Comparison of ENCODE assay signal across 8 mouse cellular contexts in genomic region chr4:119422294-119422964, GRCm38 (mm10). TPM values are rescaled to one million over a fixed set of nuclear protein-coding genes. Genes with fewer than 3 reads are reported as not detected.
DNase-seq lines count a peak whose midpoint lies in the region; ATAC-seq and TF ChIP-seq lines count a peak whose summit lies in the region.

TSS of gene Ppcs (minus strand) at chr4:119422420.
TSS of gene Zmynd12 (plus strand) at chr4:119422814.

- TF ChIP-seq EP300 in MEL (IDR thresholded peaks at IDR 0.05; ENCODE audit: low read depth in 1 of 2, low read length in 2 of 2): 0 out of 4 replicates have a peak, but pooled peaks of 1 of the 2 experiments have one; percentile 5

- peak in 1 of 2 experiments; percentile 89 for TF ChIP-seq POLR2A in MEL (IDR thresholded peaks at IDR 0.05; ENCODE audit: control insufficient read depth in 1 of 2, insufficient read depth in 1 of 2, low read depth in 1 of 2, low read length in 2 of 2, poor library complexity in 1 of 2)
- peak; percentile 46; the same call in 1 of the 2 replicates for TF ChIP-seq POLR2A in lung, adult 2 months (IDR thresholded peaks at IDR 0.05; ENCODE audit: borderline replicate concordance, extremely low read depth, low read depth, low read length)

- H3K9ac ChIP-seq in MEL (ENCODE audit: control insufficient read depth, low read depth, low read length, poor library complexity, severe bottlenecking): peak within 1 kb of the TSS; percentile 86
- H3K9ac ChIP-seq in forebrain, embryonic 16.5 days (replicated peaks; ENCODE audit: low read depth, low read length): peak within 1 kb of the TSS; percentile 75
- H3K9ac ChIP-seq in neural tube, embryonic 15.5 days (replicated peaks): peak within 1 kb of the TSS; percentile 64

- H3K36me3 ChIP-seq in MEL (ENCODE audit: control insufficient read depth in 1 of 2, insufficient read depth in 2 of 2, low read length in 2 of 2): peaks cover 0 to 17% of the 10 kb centered on the region in 2 experiments; a peak in 2 of 4 replicates
- no peaks in the 10 kb centered on the region for H3K36me3 ChIP-seq in forebrain, embryonic 16.5 days (ENCODE audit: control insufficient read depth, insufficient read depth)
- no peaks in the 10 kb centered on the region for H3K36me3 ChIP-seq in neural tube, embryonic 15.5 days

- peak; percentile 91 for ATAC-seq in forebrain, embryonic 16.5 days
- peak; percentile 96 for ATAC-seq in neural tube, embryonic 15.5 days (ENCODE audit: low FRiP score)

- no peak for TF ChIP-seq RAD21 in MEL (IDR thresholded peaks at IDR 0.05; ENCODE audit: low read depth, low read length)

- H3K9me3 ChIP-seq in MEL (replicated peaks; ENCODE audit: insufficient read depth, low read length): no peaks in the 10 kb centered on the region
- no peaks in the 10 kb centered on the region for H3K9me3 ChIP-seq in forebrain, embryonic 16.5 days (ENCODE audit: control insufficient read depth, low read length)
- no peaks in the 10 kb centered on the region for H3K9me3 ChIP-seq in neural tube, embryonic 15.5 days (replicated peaks)

- no peaks in the 10 kb centered on the region; the same call in 1 of the 2 replicates for H3K79me2 ChIP-seq in MEL (ENCODE audit: control insufficient read depth, insufficient read depth, low read length, poor library complexity)

- peaks cover 2 to 18% of the 10 kb centered on the region in 2 experiments for H3K4me1 ChIP-seq in MEL (ENCODE audit: control insufficient read depth in 1 of 2, insufficient read depth in 2 of 2, low read length in 2 of 2)
- peaks cover 11% of the 10 kb centered on the region for H3K4me1 ChIP-seq in forebrain, embryonic 16.5 days (replicated peaks; ENCODE audit: control insufficient read depth, insufficient read depth, low read length)
- peaks cover 7% of the 10 kb centered on the region for H3K4me1 ChIP-seq in lung, adult 2 months (ENCODE audit: control insufficient read depth, insufficient read depth, low read length)
- H3K4me1 ChIP-seq in neural tube, embryonic 15.5 days: peaks cover 25% of the 10 kb centered on the region

- peak within 1 kb of the TSS; percentile 75 to 94 for H3K4me3 ChIP-seq in MEL (ENCODE audit: control insufficient read depth in 1 of 2, insufficient read depth in 1 of 2, low read depth in 2 of 2, low read length in 2 of 2)
- H3K4me3 ChIP-seq in forebrain, embryonic 16.5 days (replicated peaks; ENCODE audit: low read length): peak within 1 kb of the TSS; percentile 77
- H3K4me3 ChIP-seq in layer of hippocampus, adult 2 months: peak within 1 kb of the TSS; percentile 92
- peak within 1 kb of the TSS; percentile 78 for H3K4me3 ChIP-seq in lung, adult 2 months (replicated peaks; ENCODE audit: extremely low read depth, low read depth, low read length)
- peak within 1 kb of the TSS; percentile 67 for H3K4me3 ChIP-seq in neural tube, embryonic 15.5 days (replicated peaks)

- under 1% methylated on average over 52 of the region's 52 CpGs for WGBS in forebrain, embryonic 16.5 days
- under 1% methylated on average over 52 of the region's 52 CpGs for WGBS in lung, adult 2 months
- WGBS in neural tube, embryonic 15.5 days: under 1% methylated on average over 52 of the region's 52 CpGs

- no peaks in the 10 kb centered on the region for H3K27me3 ChIP-seq in MEL (ENCODE audit: control insufficient read depth in 1 of 2, insufficient read depth in 2 of 2, low read length in 2 of 2)
- H3K27me3 ChIP-seq in forebrain, embryonic 16.5 days (replicated peaks; ENCODE audit: control insufficient read depth, insufficient read depth, low read length): no peaks in the 10 kb centered on the region
- H3K27me3 ChIP-seq in neural tube, embryonic 15.5 days (replicated peaks): no peaks in the 10 kb centered on the region

- TF ChIP-seq CTCF in MEL (IDR thresholded peaks at IDR 0.05 in 2 of 3, conservative IDR thresholded peaks at IDR 0.05 in 1 of 3; ENCODE audit: control insufficient read depth in 1 of 3, insufficient read depth in 1 of 3, low read depth in 2 of 3, low read length in 3 of 3, poor library complexity in 1 of 3, severe bottlenecking in 1 of 3): no peak
- peak; percentile 63 for TF ChIP-seq CTCF in layer of hippocampus, adult 2 months (conservative IDR thresholded peaks at IDR 0.05)
- TF ChIP-seq CTCF in lung, adult 2 months (IDR thresholded peaks at IDR 0.05; ENCODE audit: insufficient read depth, low read length): no peak

- intact Hi-C loops in heart, postnatal 36 days (cut with DNase I): loop anchor here (2.0 to 5.0 kb wide), 6 partner anchors 102 to 310 kb away; partner anchors contain the start of genes AU022252, Foxj3, Frg2f1 and Hivep3

- peak within 1 kb of the TSS; percentile 76 for H3K27ac ChIP-seq in MEL (ENCODE audit: control insufficient read depth, low read depth, low read length)
- peak within 1 kb of the TSS; percentile 86 for H3K27ac ChIP-seq in forebrain, embryonic 16.5 days (ENCODE audit: low read length)
- H3K27ac ChIP-seq in layer of hippocampus, adult 2 months: peak within 1 kb of the TSS; percentile 95
- peak within 1 kb of the TSS; percentile 93 for H3K27ac ChIP-seq in neural tube, embryonic 15.5 days (replicated peaks)

- peak; percentile 89 for DNase-seq in MEL (ENCODE audit: low read depth, low spot score)
- DNase-seq in cerebellum, adult 18-20 months: peak; percentile 89 to 96
- peak; percentile 87 to 91 for DNase-seq in heart, postnatal 36 days
- peak; percentile 77 to 82 for DNase-seq in layer of hippocampus, adult 2 months (ENCODE audit: low spot score in 2 of 2)
- peak; percentile 87 for DNase-seq in lung, adult 2 months
- peak; percentile 93 for DNase-seq in testis, postnatal 10 days (ENCODE audit: low spot score)

- peak within 1 kb of the TSS; percentile 84 for H3K4me2 ChIP-seq in forebrain, embryonic 16.5 days (ENCODE audit: low read length)
- H3K4me2 ChIP-seq in neural tube, embryonic 15.5 days: peak within 1 kb of the TSS; percentile 76

TF ChIP-seq in MEL, 35 proteins besides CTCF, POLR2A, EP300 and RAD21 (continues in another document):
- no peak for TF ChIP-seq UBTF (IDR thresholded peaks at IDR 0.05; ENCODE audit: borderline replicate concordance, insufficient read depth, low read depth, low read length)
- TF ChIP-seq MAX (IDR thresholded peaks at IDR 0.05; ENCODE audit: low read length): no peak
- no peak for TF ChIP-seq ZC3H11A (IDR thresholded peaks at IDR 0.05; ENCODE audit: low read depth, low read length)
- peak in 1 of 2 experiments; percentile 63; a peak in 1 of 4 replicates for TF ChIP-seq USF2 (IDR thresholded peaks at IDR 0.05; ENCODE audit: borderline replicate concordance in 1 of 2, insufficient read depth in 1 of 2, low read depth in 1 of 2, low read length in 2 of 2)
- TF ChIP-seq MAFK (IDR thresholded peaks at IDR 0.05; ENCODE audit: borderline replicate concordance, low read depth, low read length): no peak
- no peak for TF ChIP-seq RCOR1 (IDR thresholded peaks at IDR 0.05; ENCODE audit: low read depth, low read length)
- no peak for TF ChIP-seq JUND (IDR thresholded peaks at IDR 0.05; ENCODE audit: low read depth, low read length)
- no peak for TF ChIP-seq MEF2A (IDR thresholded peaks at IDR 0.05; ENCODE audit: extremely low read depth, insufficient replicate concordance, low read depth, low read length, poor library complexity, severe bottlenecking)
- TF ChIP-seq E2F4 (IDR thresholded peaks at IDR 0.05; ENCODE audit: borderline replicate concordance, low read depth, low read length): peak; percentile 61; the same call in 1 of the 2 replicates
- no peak for TF ChIP-seq CHD1 (IDR thresholded peaks at IDR 0.05; ENCODE audit: low read depth, low read length)
- no peak for TF ChIP-seq SMC3 (IDR thresholded peaks at IDR 0.05; ENCODE audit: low read depth, low read length)
- peak; percentile 70 for TF ChIP-seq NRF1 (IDR thresholded peaks at IDR 0.05; ENCODE audit: insufficient read depth, low read depth, low read length, poor library complexity, severe bottlenecking)
- TF ChIP-seq POLR2AphosphoS2 (IDR thresholded peaks at IDR 0.05; ENCODE audit: low read length): peak; percentile 77
- peak; percentile 60; the same call in 1 of the 2 replicates for TF ChIP-seq TCF12 (IDR thresholded peaks at IDR 0.05; ENCODE audit: low read depth, low read length)
- TF ChIP-seq MAZ (IDR thresholded peaks at IDR 0.05; ENCODE audit: low read depth, low read length): peak; percentile 58; the same call in 1 of the 2 replicates
- TF ChIP-seq ELF1 (IDR thresholded peaks at IDR 0.05; ENCODE audit: low read depth, low read length): peak; percentile 88
- peak; percentile 92 for TF ChIP-seq MXI1 (IDR thresholded peaks at IDR 0.05; ENCODE audit: low read depth, low read length)
- peak; percentile 53; the same call in 1 of the 2 replicates for TF ChIP-seq MYC (IDR thresholded peaks at IDR 0.05; ENCODE audit: low read depth, low read length)
- TF ChIP-seq CHD2 (IDR thresholded peaks at IDR 0.05; ENCODE audit: low read length): no peak
- TF ChIP-seq ZMIZ1 (IDR thresholded peaks at IDR 0.05; ENCODE audit: low read depth, low read length): peak; percentile 91
- TF ChIP-seq MYB (IDR thresholded peaks at IDR 0.05; ENCODE audit: low read depth, low read length): no peak
- peak; percentile 40; the same call in 1 of the 2 replicates for TF ChIP-seq ETS1 (IDR thresholded peaks at IDR 0.05; ENCODE audit: low read depth, low read length)
- TF ChIP-seq KAT2A (conservative IDR thresholded peaks at IDR 0.05; ENCODE audit: low read depth, low read length): peak; percentile 57

RNA-seq across cellular contexts. Expression of gene Ppcs, which starts in this region (rescaled TPM):
- 7.6 and 8.4 TPM in 2 replicates for total RNA-seq in MEL (2012; rRNA removed)
- 1 to 10 TPM in 1 of 2 experiments, not detected in 1; 7.4 TPM for polyA plus RNA-seq in MEL (2012; ENCODE audit: insufficient read depth in 1 of 2, insufficient read length in 2 of 2, low read depth in 1 of 2, low replicate concordance in 2 of 2, missing spikeins in 1 of 2)
- 16.2 and 16.4 TPM in 2 replicates for polyA plus RNA-seq in forebrain, embryonic 16.5 days (2015; fragmentation: Nextera tagmentation; extraction: Ambion mirVana)
- 10 to 100 TPM in 1 of 2 experiments, 1 to 10 TPM in 1; 9.6 to 12.7 TPM for total RNA-seq in heart, postnatal 36 days (2021)
- total RNA-seq in layer of hippocampus, adult 2 months (2021): 1 to 10 TPM; 7.0 to 7.2 TPM
- polyA plus RNA-seq in lung, adult 2 months (2012; rRNA removed): 9.3 and 9.9 TPM in 2 replicates
- 21.8 and 28.5 TPM in 2 replicates for polyA plus RNA-seq in neural tube, embryonic 15.5 days (2015; fragmentation: Nextera tagmentation; extraction: Ambion mirVana)

RNA-seq across cellular contexts. Expression of gene Zmynd12, which starts in this region (rescaled TPM):
- total RNA-seq in MEL (2012; rRNA removed): not detected in 2 replicates
- under 1 TPM in 1 of 2 experiments, not detected in 1; 0.04 TPM for polyA plus RNA-seq in MEL (2012; ENCODE audit: insufficient read depth in 1 of 2, insufficient read length in 2 of 2, low read depth in 1 of 2, low replicate concordance in 2 of 2, missing spikeins in 1 of 2)
- polyA plus RNA-seq in forebrain, embryonic 16.5 days (2015; fragmentation: Nextera tagmentation; extraction: Ambion mirVana): 0.14 and 0.29 TPM in 2 replicates
- not detected for total RNA-seq in heart, postnatal 36 days (2021)
- under 1 TPM; 0.39 to 0.41 TPM for total RNA-seq in layer of hippocampus, adult 2 months (2021)
- 5.8 and 6.4 TPM in 2 replicates for polyA plus RNA-seq in lung, adult 2 months (2012; rRNA removed)
- 0.44 and 0.46 TPM in 2 replicates for polyA plus RNA-seq in neural tube, embryonic 15.5 days (2015; fragmentation: Nextera tagmentation; extraction: Ambion mirVana)

Comparison
In these comparisons a context has a peak if more than half of its experiments do, and no peak if none do; other contexts are left out.
1. Peak in every context shown above with its lines: DNase-seq, ATAC-seq, H3K4me3 ChIP-seq and H3K27ac ChIP-seq.